Mouse (Mus musculus) CH12.LX (cell line): ENCODE data around the gene Cend1. TPM values are rescaled to one million over a fixed set of nuclear protein-coding genes. Genes with fewer than 3 reads are reported as not detected.

Experiments used
- DNase-seq: peaks from one replicate; pipeline ENCODE4 v3.0.0-alpha.2; 2013; ENCODE audit errors: extremely low read depth
- H3K27ac ChIP-seq: 2 replicates; pipeline ENCODE4 v1.5.1; 2012; ENCODE audit warnings: low read depth, mild to moderate bottlenecking, control low read depth, moderate library complexity; ENCODE audit not compliant: insufficient read depth
- H3K27me3 ChIP-seq: replicated peaks from 2 replicates; pipeline ENCODE3; 2012; ENCODE audit warnings: inconsistent platforms
- H3K36me3 ChIP-seq, 2 experiments: replicated peaks in 1 of 2; 2 replicates each; pipeline versions ENCODE3 to v1.6.1; 2012; ENCODE audit warnings: inconsistent platforms in 1 of 2, low read length in 1 of 2, mild to moderate bottlenecking in 1 of 2, mixed read lengths in 1 of 2, moderate library complexity in 1 of 2; ENCODE audit not compliant: control insufficient read depth in 1 of 2, insufficient read depth in 1 of 2
- H3K4me1 ChIP-seq, 2 experiments: 2 replicates each; pipeline ENCODE4 v1.6.1; 2012; ENCODE audit warnings: inconsistent platforms in 1 of 2, moderate library complexity in 1 of 2; ENCODE audit not compliant: insufficient read depth in 2 of 2, control insufficient read depth in 1 of 2
- H3K4me2 ChIP-seq: 2 replicates; pipeline ENCODE4 v1.6.1; 2012; ENCODE audit warnings: low read depth, mild to moderate bottlenecking, control low read depth; ENCODE audit not compliant: poor library complexity, insufficient read depth, severe bottlenecking
- H3K4me3 ChIP-seq, 3 experiments: fragments of 150-350 bp in 1 of 3; sonication (generic) in 1 of 3; replicated peaks in 1 of 3; 2 replicates each; pipeline versions ENCODE3 to v1.5.1; 2011 to 2012; ENCODE audit warnings: low read depth in 2 of 3, low read length in 2 of 3, mild to moderate bottlenecking in 2 of 3, moderate library complexity in 2 of 3, control low read depth in 1 of 3, improper control_type of control experiment in 1 of 3, inconsistent platforms in 1 of 3, mixed read lengths in 1 of 3; ENCODE audit not compliant: poor library complexity in 1 of 3
- H3K79me2 ChIP-seq: replicated peaks from 2 replicates; pipeline ENCODE4 v1.6.1; 2012; ENCODE audit warnings: mild to moderate bottlenecking, moderate library complexity; ENCODE audit not compliant: control insufficient read depth, poor library complexity, insufficient read depth, severe bottlenecking; ENCODE audit errors: extremely low read depth
- H3K9ac ChIP-seq: 2 replicates; pipeline ENCODE4 v1.6.1; 2012; ENCODE audit warnings: low read depth, mild to moderate bottlenecking, control low read depth, moderate library complexity; ENCODE audit not compliant: insufficient read depth
- H3K9me3 ChIP-seq: replicated peaks from 2 replicates; pipeline ENCODE3; 2012; ENCODE audit warnings: low read length, inconsistent platforms, mixed read lengths
- CHD1 ChIP-seq: IDR thresholded peaks from 2 replicates; pipeline ENCODE4 v1.6.1; 2012; ENCODE audit warnings: low read depth, low read length, improper control_type of control experiment, inconsistent platforms
- CHD2 ChIP-seq: IDR thresholded peaks from 2 replicates; pipeline ENCODE4 v1.6.1; 2011; ENCODE audit warnings: low read length, improper control_type of control experiment
- CTCF ChIP-seq, 2 experiments: IDR thresholded peaks in 1 of 2; conservative IDR thresholded peaks in 1 of 2; 2 replicates each; pipeline ENCODE4 v1.5.1; 2011 to 2012; ENCODE audit warnings: low read depth in 2 of 2, low read length in 2 of 2, improper control_type of control experiment in 1 of 2, inconsistent platforms in 1 of 2, mild to moderate bottlenecking in 1 of 2, moderate library complexity in 1 of 2
- ELF1 ChIP-seq: IDR thresholded peaks from 2 replicates; pipeline ENCODE4 v1.6.1; 2014; ENCODE audit warnings: low read depth, mild to moderate bottlenecking, inconsistent platforms, low read length, improper control_type of control experiment
- EP300 ChIP-seq: IDR thresholded peaks from 2 replicates; pipeline ENCODE4 v1.6.1; 2011; ENCODE audit warnings: low read length, improper control_type of control experiment
- GABPA ChIP-seq: IDR thresholded peaks from 2 replicates; pipeline ENCODE4 v1.6.1; 2012; ENCODE audit warnings: low read depth, low read length, improper control_type of control experiment, inconsistent platforms; ENCODE audit not compliant: insufficient replicate concordance
- IRF4 ChIP-seq: IDR thresholded peaks from 2 replicates; pipeline ENCODE4 v1.6.1; 2014; ENCODE audit warnings: low read depth, mild to moderate bottlenecking, inconsistent platforms, low read length, improper control_type of control experiment
- JUND ChIP-seq: conservative IDR thresholded peaks from 2 replicates; pipeline ENCODE4 v1.6.1; 2011; ENCODE audit warnings: low read depth, low read length, improper control_type of control experiment
- MAFK ChIP-seq: IDR thresholded peaks from 2 replicates; pipeline ENCODE4 v1.6.1; 2011; ENCODE audit warnings: low read length, improper control_type of control experiment; ENCODE audit not compliant: insufficient replicate concordance
- MAX ChIP-seq: IDR thresholded peaks from 2 replicates; pipeline ENCODE4 v1.6.1; 2011; ENCODE audit warnings: low read length, improper control_type of control experiment
- MXI1 ChIP-seq: IDR thresholded peaks from 2 replicates; pipeline ENCODE4 v1.6.1; 2011; ENCODE audit warnings: mild to moderate bottlenecking, low read depth, low read length, improper control_type of control experiment
- NELFE ChIP-seq: IDR thresholded peaks from 2 replicates; pipeline ENCODE4 v1.6.1; 2011; ENCODE audit warnings: low read depth, low read length, improper control_type of control experiment
- NRF1 ChIP-seq: IDR thresholded peaks from 2 replicates; pipeline ENCODE4 v1.6.1; 2014; ENCODE audit warnings: low read depth, mild to moderate bottlenecking, inconsistent platforms, low read length, improper control_type of control experiment, moderate library complexity
- PAX5 ChIP-seq: IDR thresholded peaks from 2 replicates; pipeline ENCODE4 v1.6.1; 2012; ENCODE audit warnings: low read length, inconsistent platforms, mixed read lengths
- POLR2A ChIP-seq: IDR thresholded peaks from 2 replicates; pipeline ENCODE4 v1.6.1; 2011; ENCODE audit warnings: low read depth, mild to moderate bottlenecking, improper control_type of control experiment, low read length
- POLR2AphosphoS2 ChIP-seq: IDR thresholded peaks from 2 replicates; pipeline ENCODE4 v1.6.1; 2011; ENCODE audit warnings: low read depth, low read length, improper control_type of control experiment
- SIN3A ChIP-seq: IDR thresholded peaks from 2 replicates; pipeline ENCODE4 v1.6.1; 2012; ENCODE audit warnings: low read length, improper control_type of control experiment, inconsistent platforms
- TBP ChIP-seq: conservative IDR thresholded peaks from 2 replicates; pipeline ENCODE4 v1.6.1; 2011; ENCODE audit warnings: low read depth, low read length, improper control_type of control experiment
- TCF12 ChIP-seq: IDR thresholded peaks from 2 replicates; pipeline ENCODE4 v1.6.1; 2014; ENCODE audit warnings: low read depth, mild to moderate bottlenecking, inconsistent platforms, low read length, improper control_type of control experiment
- UBTF ChIP-seq: IDR thresholded peaks from 2 replicates; pipeline ENCODE4 v1.6.1; 2012; ENCODE audit warnings: low read depth, mild to moderate bottlenecking, inconsistent platforms, low read length, improper control_type of control experiment, moderate library complexity
- USF1 ChIP-seq: IDR thresholded peaks from 2 replicates; pipeline ENCODE4 v1.6.1; 2014; ENCODE audit warnings: low read depth, mild to moderate bottlenecking, inconsistent platforms, low read length, improper control_type of control experiment
- ZC3H11A ChIP-seq: IDR thresholded peaks from 2 replicates; pipeline ENCODE4 v1.6.1; 2012; ENCODE audit warnings: low read depth, mild to moderate bottlenecking, inconsistent platforms, low read length, improper control_type of control experiment
- ZKSCAN1 ChIP-seq: IDR thresholded peaks from 2 replicates; pipeline ENCODE4 v1.6.1; 2012; ENCODE audit warnings: low read depth, inconsistent platforms, low read length, improper control_type of control experiment, borderline replicate concordance
- ZMIZ1 ChIP-seq: IDR thresholded peaks from 2 replicates; pipeline ENCODE4 v1.6.1; 2012; ENCODE audit warnings: low read depth, mild to moderate bottlenecking, inconsistent platforms, low read length, improper control_type of control experiment
- ZNF384 ChIP-seq: IDR thresholded peaks from 2 replicates; pipeline ENCODE4 v1.6.1; 2012; ENCODE audit warnings: low read depth, low read length, improper control_type of control experiment, inconsistent platforms
- dilution Hi-C: fragments of 300-500 bp; cut with MboI; formaldehyde crosslinking; loops from 2 replicates; pipeline ENCODE4 v1.14.3; 2020; ENCODE audit warnings: low sequenced_read_pairs; ENCODE audit not compliant: extremely low pct_unique_long_range_greater_than_20kb, extremely low pct_ligation_motif_present
- in situ Hi-C: fragments of 300-500 bp; cut with MboI; formaldehyde crosslinking; loops from 3 replicates; pipeline ENCODE4 v1.14.3; 2019; ENCODE audit warnings: low sequenced_read_pairs, low pct_ligation_motif_present, low pct_unique_long_range_greater_than_20kb, mixed read lengths
- polyA plus RNA-seq: library from polyadenylated mRNA; unstranded; fragments of >175 nt; gene quantifications from 2 replicates; pipeline ENCODE4 v1.2.1, GENCODE M21; 2012; ENCODE audit warnings: low read depth; ENCODE audit not compliant: insufficient read length
- total RNA-seq, 2 experiments: library from RNA; depleted of rRNA; stranded (reverse); fragments of 300-350 nt in 1 of 2; fragments of >200 nt in 1 of 2; gene quantifications; 2 replicates each; pipeline ENCODE4 v1.2.3; 2012 to 2014

Gene Cend1
- total and polyA plus RNA-seq, 3 experiments = not detected

GRCm38 (mm10) chr7:141426948-141427730 is 2.2 kb downstream of the Cend1 start:
- DNase-seq = no peak
- H3K4me1 ChIP-seq = no peaks in the 10 kb centered on the region
- peaks cover 20 to 29% of the 10 kb centered on the region in 2 experiments for H3K36me3 ChIP-seq
- TF ChIP-seq JUND (no peak), TCF12 (no peak), MXI1 (no peak), NELFE (no peak), ZNF384 (no peak), MAX (no peak), POLR2AphosphoS2 (no peak), NRF1 (no peak), MAFK (no peak), SIN3A (no peak), USF1 (no peak), EP300 (no peak), GABPA (no peak), ELF1 (no peak), PAX5 (no peak), POLR2A (no peak), ZMIZ1 (no peak)
- no peak overlapping the region for H3K27ac ChIP-seq
- peaks cover 2% of the 10 kb centered on the region for H3K27me3 ChIP-seq
- no peaks in the 10 kb centered on the region for H3K79me2 ChIP-seq
- H3K9ac ChIP-seq = no peak overlapping the region
- no peak overlapping the region for H3K4me3 ChIP-seq
- in situ Hi-C loops = no loop called here
- H3K9me3 ChIP-seq = no peaks in the 10 kb centered on the region
- H3K4me2 ChIP-seq = no peak overlapping the region
- dilution Hi-C loops = no loop called here

DNA sequence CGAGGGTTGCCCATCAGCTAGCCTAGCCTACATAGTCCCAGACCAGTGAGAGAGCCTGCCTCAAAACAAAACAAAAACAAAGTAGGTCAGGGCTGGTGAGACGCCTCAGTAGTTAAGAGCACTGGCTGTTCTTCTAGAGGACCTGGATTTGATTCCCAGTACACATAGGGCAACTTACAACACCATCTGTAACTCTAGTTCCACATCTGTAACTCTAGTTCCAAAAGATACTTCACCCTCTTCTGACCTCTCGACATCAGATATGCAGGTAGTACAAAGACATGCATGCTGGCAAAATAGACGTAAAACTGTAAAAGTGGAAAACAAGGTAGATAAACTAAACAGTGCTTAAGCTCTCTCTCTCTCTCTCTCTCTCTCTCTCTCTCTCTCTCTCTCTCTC is 5.5 kb downstream of the Cend1 start:
- dilution Hi-C loops = no loop called here
- DNase-seq = no peak
- TF ChIP-seq UBTF = no peak
- TF ChIP-seq ZKSCAN1 = no peak
- TF ChIP-seq CTCF (conservative IDR thresholded peaks at IDR 0.05 in 1 of 2, IDR thresholded peaks at IDR 0.05 in 1 of 2; ENCODE audit: low read depth in 2 of 2, low read length in 2 of 2) = no peak
- no peak for TF ChIP-seq CHD2
- TF ChIP-seq TBP = no peak
- no peak for TF ChIP-seq IRF4
- no peak for TF ChIP-seq USF1
- no peak for TF ChIP-seq ZC3H11A
- TF ChIP-seq TCF12 = no peak
- TF ChIP-seq CHD1 = no peak
- no peak for TF ChIP-seq EP300
- no peaks in the 10 kb centered on the region for H3K9me3 ChIP-seq
- no peak overlapping the region for H3K4me3 ChIP-seq
- H3K9ac ChIP-seq = no peak overlapping the region
- peaks cover 0 to 3% of the 10 kb centered on the region in 2 experiments; a peak in 2 of 4 replicates for H3K4me1 ChIP-seq
- no peaks in the 10 kb centered on the region for H3K36me3 ChIP-seq
- no peaks in the 10 kb centered on the region for H3K79me2 ChIP-seq
- H3K27me3 ChIP-seq = peaks cover 2% of the 10 kb centered on the region
- in situ Hi-C loops = no loop called here
- no peak overlapping the region for H3K27ac ChIP-seq
- H3K4me2 ChIP-seq = no peak overlapping the region
